Mouse (Mus musculus) liver, embryonic 11.5 days (tissue): ENCODE data around the gene Syn3. TPM values are rescaled to one million over a fixed set of nuclear protein-coding genes. Genes with fewer than 3 reads are reported as not detected.
"Not testable (repeated sequence)": the region's sequence is repeated elsewhere in the genome, so short reads cannot be mapped to it uniquely, and the experiment has no call there.

Experiments used
- ATAC-seq: fragments of 200-750 bp; cut with Nextera tagmentation; replicated peaks from 2 replicates; pipeline ENCODE4 v1.8.0; 2017; ENCODE audit warnings: moderate number of reproducible peaks, mild to moderate bottlenecking, moderate TSS enrichment, moderate library complexity; ENCODE audit not compliant: low FRiP score
- DNase-seq: peaks from one replicate; pipeline ENCODE4 v3.0.0-alpha.2; 2017; ENCODE audit warnings: low spot score
- H3K27ac ChIP-seq: fragments of 300-500 bp; sonication (generic); 2 replicates; pipeline ENCODE4 v1.5.1; 2014; ENCODE audit warnings: mild to moderate bottlenecking, low read depth, low read length, control low read depth
- H3K27me3 ChIP-seq: fragments of 300-500 bp; sonication (generic); replicated peaks from 2 replicates; pipeline ENCODE4 v1.6.1; 2014; ENCODE audit warnings: low read length, mixed read lengths; ENCODE audit not compliant: control insufficient read depth, insufficient read depth
- H3K36me3 ChIP-seq: fragments of 300-500 bp; sonication (generic); 2 replicates; pipeline ENCODE4 v1.6.1; 2014; ENCODE audit warnings: mild to moderate bottlenecking, low read length, moderate library complexity, mixed read lengths; ENCODE audit not compliant: control insufficient read depth, insufficient read depth
- H3K4me1 ChIP-seq: fragments of 300-500 bp; sonication (generic); replicated peaks from 2 replicates; pipeline ENCODE4 v1.6.1; 2014; ENCODE audit warnings: low read length, mixed read lengths; ENCODE audit not compliant: control insufficient read depth, insufficient read depth
- H3K4me2 ChIP-seq: fragments of 300-500 bp; sonication (generic); 2 replicates; pipeline ENCODE4 v1.6.1; 2014; ENCODE audit warnings: mild to moderate bottlenecking, control low read depth, moderate library complexity
- H3K4me3 ChIP-seq: fragments of 300-500 bp; sonication (generic); 2 replicates; pipeline ENCODE4 v1.5.1; 2014; ENCODE audit warnings: low read depth, low read length, control low read depth
- H3K9ac ChIP-seq: fragments of 300-500 bp; sonication (generic); 2 replicates; pipeline ENCODE4 v1.6.1; 2014; ENCODE audit warnings: low read depth, low read length, control low read depth
- H3K9me3 ChIP-seq: fragments of 300-500 bp; sonication (generic); 2 replicates; pipeline ENCODE4 v1.6.1; 2016; ENCODE audit warnings: low read length, inconsistent platforms, mixed read lengths; ENCODE audit not compliant: control insufficient read depth
- WGBS: fragments of 180-500 bp; shearing (Covaris S2); extraction: QIAGEN DNeasy Blood & Tissue Kit; methylation state at CpG from one replicate; pipeline ENCODE4 v1.1.7; 2014; 5-methylcytosine and 5-hydroxymethylcytosine counted together
- polyA plus RNA-seq: library from polyadenylated mRNA; unstranded; fragments of >200 nt; fragmentation: Nextera tagmentation; extraction: Ambion mirVana; gene quantifications from 2 replicates; pipeline ENCODE4 v1.2.1, GENCODE M21; 2014

The Syn3 gene
- polyA plus RNA-seq, 1 experiment from 2014 or later: 0.58 TPM

GRCm38 (mm10) chr10:86047786-86048185 is 450.9 kb downstream of the Syn3 start:
- H3K4me2 ChIP-seq: no peak overlapping the region

GRCm38 (mm10) chr10:86046371-86046770 is 452.3 kb downstream of the Syn3 start:
- Histone ChIP-seq H3K36me3 (peaks cover 20% of the 10 kb centered on the region), H3K4me2 (no peak overlapping the region)
- no peak for DNase-seq

More at GRCm38 (mm10) chr10:86047786-86048185, 450.9 kb downstream of the Syn3 start:
- no peaks in the 10 kb centered on the region for H3K27me3 ChIP-seq
- no peak overlapping the region for H3K9ac ChIP-seq
- H3K27ac ChIP-seq: no peak overlapping the region
- ATAC-seq: no peak
- DNase-seq: no peak
- H3K36me3 ChIP-seq: peaks cover 20% of the 10 kb centered on the region
- H3K9me3 ChIP-seq: no peaks in the 10 kb centered on the region
- WGBS: 93% methylated on average over 9 of the region's 9 CpGs
- peaks cover 2% of the 10 kb centered on the region; the same call in 1 of the 2 replicates for H3K4me1 ChIP-seq
- H3K4me3 ChIP-seq: no peak overlapping the region

GRCm38 (mm10) chr10:86044066-86044465 is 454.6 kb downstream of the Syn3 start:
- Histone ChIP-seq H3K9ac (no peak overlapping the region), H3K4me3 (no peak overlapping the region), H3K4me2 (no peak overlapping the region), H3K27me3 (no peaks in the 10 kb centered on the region), H3K36me3 (peaks cover 14% of the 10 kb centered on the region), H3K4me1 (no peaks in the 10 kb centered on the region), H3K9me3 (no peaks in the 10 kb centered on the region), H3K27ac (no peak overlapping the region)
- no peak for ATAC-seq
- WGBS: 90% methylated on average over 8 of the region's 8 CpGs
- no peak for DNase-seq

More at GRCm38 (mm10) chr10:86046371-86046770, 452.3 kb downstream of the Syn3 start:
- Histone ChIP-seq H3K4me3 (no peak overlapping the region), H3K27me3 (no peaks in the 10 kb centered on the region), H3K9ac (no peak overlapping the region), H3K27ac (no peak overlapping the region), H3K9me3 (no peaks in the 10 kb centered on the region), H3K4me1 (no peaks in the 10 kb centered on the region)
- ATAC-seq: no peak
- WGBS: 97% methylated on average over 1 of the region's 1 CpGs

- DNase-seq (no peak), ATAC-seq (no peak)
- H3K27ac ChIP-seq: no peak overlapping the region
- 86% methylated on average over 4 of the region's 4 CpGs for WGBS
- H3K36me3 ChIP-seq: peaks cover 14% of the 10 kb centered on the region
- no peak overlapping the region for H3K9ac ChIP-seq
- no peaks in the 10 kb centered on the region for H3K4me1 ChIP-seq
- no peak overlapping the region for H3K4me2 ChIP-seq
- no peaks in the 10 kb centered on the region for H3K9me3 ChIP-seq
- H3K4me3 ChIP-seq: no peak overlapping the region
- H3K27me3 ChIP-seq: no peaks in the 10 kb centered on the region
Observed at GRCm38 (mm10) chr10:86043651-86044050, 455.0 kb downstream of the Syn3 start.

GRCm38 (mm10) chr10:86034007-86034728 is 464.5 kb downstream of the Syn3 start:
- Histone ChIP-seq H3K9me3 (no peaks in the 10 kb centered on the region), H3K4me2 (no peak overlapping the region), H3K9ac (no peak overlapping the region), H3K27me3 (no peaks in the 10 kb centered on the region), H3K4me1 (no peaks in the 10 kb centered on the region), H3K27ac (no peak overlapping the region), H3K36me3 (peaks cover 26% of the 10 kb centered on the region), H3K4me3 (no peak overlapping the region)
- ATAC-seq: no peak
- 91% methylated on average over 2 of the region's 2 CpGs for WGBS
- DNase-seq: no peak

- H3K4me1 ChIP-seq: no peaks in the 10 kb centered on the region
- 89% methylated on average over 3 of the region's 3 CpGs for WGBS
- H3K27ac ChIP-seq: no peak overlapping the region
- no peaks in the 10 kb centered on the region for H3K27me3 ChIP-seq
- H3K9me3 ChIP-seq: no peaks in the 10 kb centered on the region
- no peak overlapping the region for H3K9ac ChIP-seq
- H3K36me3 ChIP-seq: peaks cover 25% of the 10 kb centered on the region
- DNase-seq: no peak
- no peak for ATAC-seq
- no peak overlapping the region for H3K4me2 ChIP-seq
- H3K4me3 ChIP-seq: no peak overlapping the region
Observed at GRCm38 (mm10) chr10:86032517-86032916, 466.2 kb downstream of the Syn3 start.

- Histone ChIP-seq H3K27me3 (no peaks in the 10 kb centered on the region), H3K9me3 (no peaks in the 10 kb centered on the region), H3K27ac (no peak overlapping the region), H3K4me2 (no peak overlapping the region), H3K4me1 (peaks cover 3% of the 10 kb centered on the region; the same call in 1 of the 2 replicates), H3K36me3 (peaks cover 21% of the 10 kb centered on the region), H3K4me3 (no peak overlapping the region), H3K9ac (no peak overlapping the region)
- WGBS: 89% methylated on average over 7 of the region's 7 CpGs
- DNase-seq (no peak), ATAC-seq (no peak)
Observed at GRCm38 (mm10) chr10:86030743-86031142, 468.0 kb downstream of the Syn3 start.

- Histone ChIP-seq H3K4me2 (peak overlapping the region; percentile 57), H3K4me1 (peaks cover 12% of the 10 kb centered on the region), H3K36me3 (peaks cover 17% of the 10 kb centered on the region; the same call in 1 of the 2 replicates), H3K9ac (peak overlapping the region; percentile 37; the same call in 1 of the 2 replicates), H3K4me3 (peak overlapping the region; percentile 5; the same call in 1 of the 2 replicates), H3K27ac (peak overlapping the region; percentile 78)
- ATAC-seq: peak; percentile 48; the same call in 1 of the 2 replicates
- not testable (repeated sequence) for DNase-seq, H3K27me3 ChIP-seq, H3K9me3 ChIP-seq
- WGBS: 62% methylated on average over 1 of the region's 1 CpGs
Observed at GRCm38 (mm10) chr10:86026807-86027206, 471.9 kb downstream of the Syn3 start.

GRCm38 (mm10) chr10:86026354-86026753 is 472.3 kb downstream of the Syn3 start:
- no peak for DNase-seq
- WGBS: 33% methylated on average over 3 of the region's 3 CpGs
- Histone ChIP-seq H3K27me3 (no peaks in the 10 kb centered on the region), H3K9ac (no peak overlapping the region), H3K4me2 (peak overlapping the region; percentile 50), H3K4me3 (no peak overlapping the region), H3K36me3 (peaks cover 17% of the 10 kb centered on the region; the same call in 1 of the 2 replicates), H3K9me3 (no peaks in the 10 kb centered on the region), H3K4me1 (peaks cover 12% of the 10 kb centered on the region), H3K27ac (peak overlapping the region; percentile 84)
- peak; percentile 86 for ATAC-seq
